Mouse (Mus musculus): ENCODE measurements at regions not wholly inside any gene's neighbourhood (a gene's known extent, or its start where the extent isn't known, plus 50 kb on each side); places are given as distances from the start of the nearest gene placed in this dataset.

DNA sequence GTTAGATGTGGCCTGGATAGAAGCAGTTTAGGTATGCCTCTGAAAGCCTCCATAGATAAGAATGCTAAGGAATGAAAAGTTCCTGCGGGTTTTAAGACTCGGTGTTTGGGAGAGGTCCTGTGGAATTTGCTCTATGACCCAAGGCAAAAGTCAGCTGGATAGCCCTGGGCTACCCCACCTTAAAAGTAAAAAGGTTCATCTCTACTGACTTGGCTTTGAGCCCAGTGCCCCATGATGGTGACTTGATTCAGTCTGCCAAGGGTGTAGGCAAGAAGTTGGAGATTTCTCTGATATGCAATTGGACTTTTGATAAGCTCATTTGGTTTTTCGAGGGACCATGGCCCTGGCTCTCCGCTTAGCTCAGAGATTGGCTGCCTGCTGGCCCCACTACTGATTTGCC, 78.8 kb upstream of the Herc3 start:
- H3K4me2 ChIP-seq (ENCODE audit: low read depth), result no peak overlapping the region
- WGBS, result 98% methylated on average over 4 of the region's 4 CpGs

DNA sequence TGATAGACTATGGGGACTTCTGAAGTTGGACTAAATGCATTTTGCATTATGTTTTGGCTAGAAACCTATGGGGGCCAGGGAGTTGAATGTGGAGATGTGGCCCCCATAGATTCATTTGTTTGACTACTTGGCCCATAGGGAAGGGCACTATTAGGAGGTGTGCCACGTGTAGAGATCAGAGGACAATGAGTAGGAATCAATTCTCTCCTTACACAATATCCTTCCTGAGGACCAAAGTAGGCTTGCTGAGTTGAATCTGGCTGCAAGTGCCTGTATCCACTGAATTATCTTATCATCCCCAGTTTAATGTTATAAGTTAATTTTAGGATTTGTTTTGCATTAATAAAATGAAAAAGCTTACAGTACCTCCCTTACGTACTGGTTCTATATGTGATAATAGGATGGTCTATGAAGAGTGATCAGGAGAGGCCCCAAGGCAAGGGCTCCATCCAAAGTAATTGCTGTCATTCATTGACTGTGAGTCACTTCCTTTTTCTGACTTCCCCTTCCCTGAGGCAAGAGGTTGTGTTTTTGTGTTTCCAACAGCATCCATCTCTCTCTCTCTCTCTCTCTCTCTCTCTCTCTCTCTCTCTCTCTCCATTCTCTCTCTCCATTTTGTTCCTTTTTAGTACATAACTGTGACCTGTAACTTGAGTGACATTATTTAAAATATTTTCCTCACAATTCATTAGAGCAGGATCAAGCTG, 74.8 kb upstream of the Herc3 start:
- Histone ChIP-seq H3K27me3 (ENCODE audit: insufficient read depth, low read length) (no peaks in the 10 kb centered on the region), H3K4me2 (ENCODE audit: low read depth) (no peak overlapping the region), H3K9me3 (ENCODE audit: low read length) (no peaks in the 10 kb centered on the region), H3K4me3 (ENCODE audit: low read depth, low read length) (no peak overlapping the region), H3K9ac (no peak overlapping the region), H3K27ac (ENCODE audit: low read depth, low read length) (no peak overlapping the region), H3K36me3 (ENCODE audit: insufficient read depth) (no peaks in the 10 kb centered on the region), H3K4me1 (ENCODE audit: insufficient read depth) (no peaks in the 10 kb centered on the region)
- TF ChIP-seq CTCF (IDR thresholded peaks at IDR 0.05; ENCODE audit: low read depth), result no peak
- ATAC-seq (no peak), DNase-seq (no peak)
- 79% methylated on average over 2 of the region's 2 CpGs for WGBS

More for the DNA sequence above, 78.8 kb upstream of the Herc3 start:
- TF ChIP-seq CTCF (IDR thresholded peaks at IDR 0.05; ENCODE audit: low read depth), result no peak
- Histone ChIP-seq H3K27ac (ENCODE audit: low read depth, low read length) (no peak overlapping the region), H3K27me3 (ENCODE audit: insufficient read depth, low read length) (no peaks in the 10 kb centered on the region), H3K9ac (no peak overlapping the region), H3K4me3 (ENCODE audit: low read depth, low read length) (no peak overlapping the region), H3K9me3 (ENCODE audit: low read length) (no peaks in the 10 kb centered on the region), H3K36me3 (ENCODE audit: insufficient read depth) (no peaks in the 10 kb centered on the region), H3K4me1 (ENCODE audit: insufficient read depth) (no peaks in the 10 kb centered on the region)
- DNase-seq (no peak), ATAC-seq (no peak)

DNA sequence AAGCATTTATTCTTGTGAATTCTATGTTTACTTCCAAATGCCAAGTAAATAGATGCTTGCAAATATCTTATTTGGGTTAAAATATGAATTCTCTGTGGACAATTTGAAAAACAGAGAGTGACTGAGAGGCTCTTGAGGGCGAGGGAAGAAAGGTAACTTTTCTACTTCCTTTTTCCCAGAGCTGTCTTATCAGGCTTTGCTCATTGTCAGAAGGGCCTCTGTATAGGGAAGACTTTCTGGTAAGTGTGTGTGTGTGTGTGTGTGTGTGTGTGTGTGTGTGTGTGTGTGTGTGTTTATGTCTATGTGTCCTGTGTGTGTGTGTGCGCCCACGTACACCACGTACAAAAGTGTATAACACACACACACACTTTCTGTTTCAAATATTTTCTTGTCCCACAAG, 73.9 kb upstream of the Herc3 start:
- 90% methylated on average over 4 of the region's 4 CpGs for WGBS
- no peak for TF ChIP-seq CTCF (IDR thresholded peaks at IDR 0.05; ENCODE audit: low read depth)
- no peaks in the 10 kb centered on the region for H3K9me3 ChIP-seq (ENCODE audit: low read length)
- no peak overlapping the region for H3K4me3 ChIP-seq (ENCODE audit: low read depth, low read length)
- H3K27me3 ChIP-seq (ENCODE audit: insufficient read depth, low read length), result no peaks in the 10 kb centered on the region
- no peak overlapping the region for H3K27ac ChIP-seq (ENCODE audit: low read depth, low read length)
- no peaks in the 10 kb centered on the region for H3K36me3 ChIP-seq (ENCODE audit: insufficient read depth)
- no peak overlapping the region for H3K9ac ChIP-seq
- ATAC-seq (no peak), DNase-seq (no peak)
- H3K4me1 ChIP-seq (ENCODE audit: insufficient read depth), result no peaks in the 10 kb centered on the region
- H3K4me2 ChIP-seq (ENCODE audit: low read depth), result no peak overlapping the region

DNA sequence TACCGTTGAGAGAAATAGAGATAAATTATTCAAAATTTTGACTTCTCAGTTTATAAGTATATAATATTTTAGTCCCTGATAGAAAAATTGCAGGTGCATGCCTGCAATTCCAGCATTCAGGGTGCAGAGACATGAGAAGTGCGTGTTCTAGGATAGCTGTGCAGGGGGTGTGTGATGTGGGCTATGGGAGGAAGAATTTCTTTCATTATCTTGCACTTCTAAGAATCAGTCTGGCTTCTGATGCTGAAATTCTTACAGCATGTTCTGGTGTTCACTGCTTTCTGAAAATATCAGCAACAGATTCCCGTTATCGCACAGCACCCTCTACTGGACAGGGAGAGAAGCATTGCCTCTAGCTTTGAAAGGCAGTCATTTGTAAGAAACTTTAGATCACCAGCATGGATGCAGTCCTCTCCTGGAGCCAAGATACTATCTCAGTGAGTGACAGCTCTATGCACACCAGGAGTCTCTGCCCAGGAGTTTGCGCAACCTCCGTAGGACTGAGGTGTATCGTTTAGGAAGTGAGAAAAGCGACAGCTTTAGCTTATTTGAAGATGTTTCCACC, 60.5 kb upstream of the Herc3 start:
- 24% methylated on average over 8 of the region's 8 CpGs for WGBS

DNA sequence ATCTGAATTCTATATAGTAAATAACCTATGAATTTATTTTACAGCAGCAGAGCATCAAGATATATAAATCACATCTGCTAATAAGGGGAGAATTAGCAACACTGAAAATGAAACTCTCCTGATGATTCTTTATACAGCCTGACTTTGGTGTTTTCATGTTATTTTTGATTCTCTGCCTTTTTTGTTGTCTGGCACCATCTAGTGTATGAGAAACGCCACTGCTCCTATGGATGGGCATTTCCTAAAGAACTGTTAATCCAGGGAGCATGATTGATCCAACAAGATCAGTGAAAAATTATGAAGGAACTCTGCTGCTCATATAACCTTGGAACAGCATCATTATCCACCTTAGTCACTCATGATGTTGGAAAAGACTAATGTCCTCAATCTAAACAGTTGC, 59.3 kb upstream of the Herc3 start:
- Histone ChIP-seq H3K36me3 (ENCODE audit: insufficient read depth) (no peaks in the 10 kb centered on the region), H3K4me1 (ENCODE audit: insufficient read depth) (no peaks in the 10 kb centered on the region), H3K27ac (ENCODE audit: low read depth, low read length) (no peak overlapping the region), H3K27me3 (ENCODE audit: insufficient read depth, low read length) (no peaks in the 10 kb centered on the region), H3K9ac (no peak overlapping the region), H3K4me2 (ENCODE audit: low read depth) (no peak overlapping the region), H3K9me3 (ENCODE audit: low read length) (no peaks in the 10 kb centered on the region), H3K4me3 (ENCODE audit: low read depth, low read length) (no peak overlapping the region)
- peak; percentile 86 for TF ChIP-seq CTCF (IDR thresholded peaks at IDR 0.05; ENCODE audit: low read depth)
- ATAC-seq, result peak; percentile 77
- WGBS, result 0% methylated on average over 1 of the region's 1 CpGs
- peak; percentile 72 for DNase-seq

More for the DNA sequence above, 60.5 kb upstream of the Herc3 start:
- H3K4me3 ChIP-seq (ENCODE audit: low read depth, low read length), result no peak overlapping the region
- DNase-seq (peak; percentile 82), ATAC-seq (peak; percentile 65)
- no peaks in the 10 kb centered on the region for H3K4me1 ChIP-seq (ENCODE audit: insufficient read depth)
- H3K4me2 ChIP-seq (ENCODE audit: low read depth), result no peak overlapping the region
- no peaks in the 10 kb centered on the region for H3K9me3 ChIP-seq (ENCODE audit: low read length)
- H3K27ac ChIP-seq (ENCODE audit: low read depth, low read length), result no peak overlapping the region
- no peaks in the 10 kb centered on the region for H3K36me3 ChIP-seq (ENCODE audit: insufficient read depth)
- TF ChIP-seq CTCF (IDR thresholded peaks at IDR 0.05; ENCODE audit: low read depth), result peak; percentile 88
- no peak overlapping the region for H3K9ac ChIP-seq
- H3K27me3 ChIP-seq (ENCODE audit: insufficient read depth, low read length), result no peaks in the 10 kb centered on the region

Measured in forebrain, postnatal 0 days (tissue).